Mouse (Mus musculus) spleen, adult 2 months (tissue): Measurements from ENCODE around the gene Ssbp4.

Experiments
- CTCF ChIP-seq: fragments of 200-500 bp; IDR thresholded peaks from 2 replicates; pipeline ENCODE4 v1.5.1; 2011; ENCODE audit warnings: mild to moderate bottlenecking, inconsistent platforms; ENCODE audit not compliant: insufficient read depth, insufficient read length, insufficient replicate concordance; ENCODE audit errors: extremely low read depth
- POLR2A ChIP-seq: fragments of 200-500 bp; IDR thresholded peaks from 2 replicates; pipeline ENCODE4 v1.6.1; 2011; ENCODE audit warnings: low read depth, low read length, inconsistent platforms

GRCm38 (mm10) chr8:70598283-70598682 is 10.4 kb downstream of the Ssbp4 start:
- TF ChIP-seq CTCF = no peak
- TF ChIP-seq POLR2A = no peak
